Mouse (Mus musculus): ENCODE results near the gene Ntn5.
A peak's percentile ranks its signal among the peaks of the same experiment; 100 is the strongest.

- TF ChIP-seq CTCF (IDR thresholded peaks at IDR 0.05; ENCODE audit: low read depth) = peak; percentile 56
- no peak for TF ChIP-seq EP300 (optimal IDR thresholded peaks at IDR 0.05)
Observed at GRCm38 (mm10) chr7:45668921-45669320, 14.9 kb upstream of the Ntn5 start.

Data from stomach, postnatal 0 days (tissue).